Mouse (Mus musculus) kidney, postnatal 0 days (tissue): Measurements from ENCODE around the gene Hhex. TPM values are rescaled to one million over a fixed set of nuclear protein-coding genes. Genes with fewer than 3 reads are reported as not detected.

Experiments used
- ATAC-seq: fragments of 200-750 bp; cut with Nextera tagmentation; replicated peaks from 2 replicates; pipeline ENCODE4 v1.8.0; 2017; ENCODE audit warnings: low read depth, moderate number of reproducible peaks, moderate TSS enrichment, moderate library complexity; ENCODE audit not compliant: low FRiP score
- DNase-seq: peaks from one replicate; pipeline ENCODE4 v3.0.0-alpha.2; 2016; ENCODE audit warnings: low spot score
- H3K27ac ChIP-seq: fragments of 300-500 bp; sonication (generic); 2 replicates; pipeline ENCODE4 v1.5.1; 2014; ENCODE audit warnings: mild to moderate bottlenecking
- H3K27me3 ChIP-seq: fragments of 300-500 bp; sonication (generic); 2 replicates; pipeline ENCODE4 v1.6.1; 2014; ENCODE audit warnings: low read length, mixed read lengths; ENCODE audit not compliant: insufficient read depth
- H3K36me3 ChIP-seq: fragments of 300-500 bp; sonication (generic); 2 replicates; pipeline ENCODE4 v1.6.1; 2014; ENCODE audit warnings: low read length, mixed read lengths; ENCODE audit not compliant: insufficient read depth
- H3K4me1 ChIP-seq: fragments of 300-500 bp; sonication (generic); replicated peaks from 2 replicates; pipeline ENCODE4 v1.6.1; 2014; ENCODE audit warnings: antibody characterized with exemption, low read length, mixed read lengths; ENCODE audit not compliant: insufficient read depth
- H3K4me2 ChIP-seq: fragments of 300-500 bp; sonication (generic); 2 replicates; pipeline ENCODE4 v1.6.1; 2014; ENCODE audit warnings: mild to moderate bottlenecking, low read length, moderate library complexity, mixed read lengths
- H3K4me3 ChIP-seq: fragments of 300-500 bp; sonication (generic); replicated peaks from 2 replicates; pipeline ENCODE4 v1.5.1; 2014; ENCODE audit warnings: low read depth, low read length
- H3K9ac ChIP-seq: fragments of 300-500 bp; sonication (generic); 2 replicates; pipeline ENCODE4 v1.6.1; 2014; ENCODE audit warnings: low read depth, low read length
- H3K9me3 ChIP-seq: fragments of 300-500 bp; sonication (generic); replicated peaks from 2 replicates; pipeline ENCODE4 v1.6.1; 2016; ENCODE audit warnings: low read length, inconsistent platforms, mixed read lengths
- CTCF ChIP-seq: IDR thresholded peaks from 2 replicates; pipeline ENCODE4 v1.5.1; 2016; ENCODE audit warnings: antibody characterized with exemption, low read depth, mild to moderate bottlenecking, moderate library complexity
- WGBS: fragments of 180-500 bp; shearing (Covaris S2); extraction: QIAGEN DNeasy Blood & Tissue Kit; methylation state at CpG from one replicate; pipeline ENCODE4 v1.1.7; 2014; 5-methylcytosine and 5-hydroxymethylcytosine counted together
- polyA plus RNA-seq: library from polyadenylated mRNA; unstranded; fragments of >200 nt; fragmentation: Nextera tagmentation; extraction: Ambion mirVana; gene quantifications from 2 replicates; pipeline ENCODE4 v1.2.1, GENCODE M21; 2015

Hhex gene
- polyA plus RNA-seq, 1 experiment from 2014 or later: 7.6 TPM

DNA sequence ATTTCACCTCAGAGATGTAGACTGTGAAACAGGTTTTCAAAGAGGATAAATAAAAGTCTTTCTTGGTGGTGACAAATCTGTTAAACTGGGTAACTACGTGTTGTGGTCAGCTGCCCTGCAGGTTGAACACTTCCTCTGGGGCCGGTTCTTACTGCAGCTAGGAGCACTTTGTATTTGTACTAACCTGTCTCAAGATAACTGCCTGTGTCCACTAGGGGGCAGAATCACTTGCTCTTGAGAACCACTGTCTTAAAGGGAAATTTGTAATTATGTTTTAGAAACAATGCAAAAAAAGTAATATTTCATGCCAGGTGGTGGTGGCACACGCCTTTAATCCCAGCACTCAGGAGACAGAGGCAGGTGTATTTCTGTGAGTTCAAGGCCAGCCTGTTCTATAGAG lies 15.0 kb upstream of the Hhex start:
- Histone ChIP-seq H3K4me2 (no peak overlapping the region), H3K36me3 (peaks cover 3% of the 10 kb centered on the region)
- WGBS: 38% methylated on average over 3 of the region's 3 CpGs

DNA sequence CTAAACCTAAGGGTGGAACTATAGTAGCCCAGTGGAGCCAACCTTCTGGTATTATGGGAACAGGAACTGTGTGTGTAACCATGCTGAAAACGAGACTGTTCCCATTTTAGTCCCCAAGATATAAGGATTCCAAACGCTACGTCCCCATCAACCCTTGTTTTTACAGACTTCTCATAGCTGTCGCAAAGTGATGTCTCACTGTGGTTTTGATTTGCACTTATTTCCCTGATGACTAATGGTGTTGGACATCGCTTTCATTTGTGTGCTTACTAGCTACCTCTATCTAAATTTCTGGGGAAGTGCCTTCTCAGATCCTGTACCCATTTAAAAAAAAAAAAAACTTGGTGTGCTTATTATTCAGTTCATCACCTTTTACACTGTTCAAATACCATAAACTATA lies 6.0 kb upstream of the Hhex start:
- ATAC-seq (no peak), DNase-seq (no peak)
- H3K9ac ChIP-seq: no peak overlapping the region
- WGBS: 62% methylated on average over 5 of the region's 5 CpGs
- H3K4me2 ChIP-seq: no peak overlapping the region
- no peak overlapping the region for H3K27ac ChIP-seq
- TF ChIP-seq CTCF: no peak
- no peak overlapping the region for H3K4me3 ChIP-seq
- no peaks in the 10 kb centered on the region for H3K9me3 ChIP-seq
- H3K36me3 ChIP-seq: no peaks in the 10 kb centered on the region
- no peaks in the 10 kb centered on the region for H3K4me1 ChIP-seq
- H3K27me3 ChIP-seq: peaks cover 28% of the 10 kb centered on the region; the same call in 1 of the 2 replicates

More for the DNA sequence above, 15.0 kb upstream of the Hhex start:
- no peak overlapping the region for H3K9ac ChIP-seq
- H3K4me1 ChIP-seq: no peaks in the 10 kb centered on the region
- no peak overlapping the region for H3K27ac ChIP-seq
- DNase-seq (peak; percentile 76), ATAC-seq (no peak)
- H3K9me3 ChIP-seq: no peaks in the 10 kb centered on the region
- no peaks in the 10 kb centered on the region for H3K27me3 ChIP-seq
- no peak overlapping the region for H3K4me3 ChIP-seq
- TF ChIP-seq CTCF: peak; percentile 82

DNA sequence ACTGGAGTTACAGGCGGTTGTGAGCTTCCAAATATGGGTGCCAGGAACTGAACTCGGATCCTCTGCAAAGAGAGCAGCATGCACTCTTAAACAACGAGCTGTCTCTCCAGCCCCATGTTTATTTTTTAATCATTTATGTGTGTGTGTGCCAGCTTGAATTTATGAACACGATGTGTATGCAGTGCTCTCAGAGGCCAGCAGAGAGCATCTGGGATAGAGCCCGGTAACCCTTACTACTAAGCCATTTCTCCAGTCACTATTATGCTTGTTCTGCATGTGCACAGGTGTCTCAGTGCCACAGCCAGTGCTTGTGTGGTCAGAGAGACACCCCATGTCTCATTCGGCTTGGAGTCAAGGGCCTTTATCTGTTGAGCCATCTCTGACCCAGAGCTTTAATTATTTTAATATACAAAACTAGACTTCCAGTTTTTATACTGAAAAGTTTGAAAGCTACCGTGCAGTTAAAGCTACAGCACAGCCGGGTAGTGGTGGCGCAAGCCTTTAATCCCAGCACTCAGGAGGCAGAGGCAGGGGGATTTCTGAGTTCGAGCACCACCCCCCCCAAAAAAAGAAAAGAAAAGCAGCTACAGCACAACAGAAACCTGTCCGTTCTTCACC lies 3.4 kb upstream of the Hhex start:
- no peak for ATAC-seq
- Histone ChIP-seq H3K27me3 (peaks cover 51% of the 10 kb centered on the region), H3K9me3 (no peaks in the 10 kb centered on the region)

DNA sequence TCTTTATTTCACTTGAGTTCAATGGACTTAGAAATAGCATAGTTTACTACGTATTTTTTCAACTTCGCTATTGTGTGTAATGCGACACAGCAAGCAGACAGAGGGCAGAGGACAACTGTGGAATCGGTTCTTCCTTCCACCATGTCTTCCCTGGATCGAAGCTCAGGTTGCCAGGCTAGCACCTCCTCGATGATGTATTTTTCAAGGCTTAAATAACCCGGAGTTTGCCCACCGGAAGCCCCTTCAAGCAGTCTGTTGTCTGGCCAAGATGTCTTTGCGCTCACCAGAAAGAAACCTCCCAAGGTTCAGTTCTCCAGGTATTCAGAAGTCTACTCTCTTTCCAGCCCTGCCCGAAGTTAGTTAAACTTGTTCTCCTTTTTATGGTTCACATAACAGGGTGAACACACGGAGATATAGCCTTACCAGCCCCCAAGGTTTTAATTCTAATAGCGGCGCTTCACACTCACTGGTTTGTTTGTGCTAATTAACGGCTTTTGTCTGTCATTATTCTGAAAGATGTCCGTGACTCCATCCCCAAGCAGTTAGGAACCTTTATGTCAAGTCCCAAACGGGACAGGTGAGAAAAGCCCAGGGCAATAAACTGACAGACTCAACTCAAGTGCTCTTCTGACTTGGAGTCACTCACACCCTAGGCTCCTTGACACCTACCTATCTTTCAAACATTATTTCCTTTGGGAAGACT lies 1.6 kb upstream of the Hhex start:
- H3K4me2 ChIP-seq: no peak overlapping the region
- no peaks in the 10 kb centered on the region for H3K9me3 ChIP-seq
- no peak overlapping the region for H3K27ac ChIP-seq
- DNase-seq (no peak), ATAC-seq (no peak)
- no peak for TF ChIP-seq CTCF
- 13% methylated on average over 16 of the region's 16 CpGs for WGBS
- no peak overlapping the region for H3K4me3 ChIP-seq
- H3K4me1 ChIP-seq: peaks cover 4% of the 10 kb centered on the region
- no peaks in the 10 kb centered on the region for H3K36me3 ChIP-seq
- peaks cover 57% of the 10 kb centered on the region for H3K27me3 ChIP-seq
- H3K9ac ChIP-seq: no peak overlapping the region

More for the DNA sequence above, 3.4 kb upstream of the Hhex start:
- no peak for DNase-seq
- WGBS: 87% methylated on average over 11 of the region's 11 CpGs
- no peak for TF ChIP-seq CTCF
- Histone ChIP-seq H3K4me3 (no peak overlapping the region), H3K4me2 (no peak overlapping the region), H3K4me1 (peaks cover 4% of the 10 kb centered on the region), H3K36me3 (no peaks in the 10 kb centered on the region), H3K27ac (no peak overlapping the region), H3K9ac (no peak overlapping the region)

DNA sequence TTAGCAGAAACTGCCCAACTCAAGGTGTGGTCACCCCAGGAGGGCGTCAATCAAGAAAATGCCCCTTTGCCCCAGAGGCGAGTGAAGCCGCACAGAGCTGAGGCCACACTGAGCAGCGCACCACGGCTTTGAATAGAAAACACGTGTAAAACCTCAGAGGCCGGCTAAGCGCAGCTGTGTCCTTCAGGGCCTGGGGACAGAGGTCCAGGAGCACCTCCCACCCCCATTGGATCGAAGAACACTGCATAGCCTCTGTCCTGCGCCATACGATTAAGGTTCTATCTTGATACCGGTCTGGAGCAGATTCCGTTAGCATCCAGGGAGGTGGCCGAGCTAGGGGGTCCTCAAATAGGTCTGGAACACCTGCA lies 731 bp upstream of the Hhex start:
- Histone ChIP-seq H3K4me2 (peak overlapping the region; percentile 68), H3K9ac (no peak overlapping the region), H3K27ac (no peak overlapping the region), H3K27me3 (peaks cover 60% of the 10 kb centered on the region), H3K36me3 (no peaks in the 10 kb centered on the region), H3K4me1 (peaks cover 4% of the 10 kb centered on the region), H3K4me3 (peak overlapping the region; percentile 55), H3K9me3 (no peaks in the 10 kb centered on the region)
- ATAC-seq (0 out of 2 replicates have a peak, but pooled peaks have one; percentile 8), DNase-seq (no peak)
- TF ChIP-seq CTCF: no peak
- 1% methylated on average over 14 of the region's 14 CpGs for WGBS

DNA sequence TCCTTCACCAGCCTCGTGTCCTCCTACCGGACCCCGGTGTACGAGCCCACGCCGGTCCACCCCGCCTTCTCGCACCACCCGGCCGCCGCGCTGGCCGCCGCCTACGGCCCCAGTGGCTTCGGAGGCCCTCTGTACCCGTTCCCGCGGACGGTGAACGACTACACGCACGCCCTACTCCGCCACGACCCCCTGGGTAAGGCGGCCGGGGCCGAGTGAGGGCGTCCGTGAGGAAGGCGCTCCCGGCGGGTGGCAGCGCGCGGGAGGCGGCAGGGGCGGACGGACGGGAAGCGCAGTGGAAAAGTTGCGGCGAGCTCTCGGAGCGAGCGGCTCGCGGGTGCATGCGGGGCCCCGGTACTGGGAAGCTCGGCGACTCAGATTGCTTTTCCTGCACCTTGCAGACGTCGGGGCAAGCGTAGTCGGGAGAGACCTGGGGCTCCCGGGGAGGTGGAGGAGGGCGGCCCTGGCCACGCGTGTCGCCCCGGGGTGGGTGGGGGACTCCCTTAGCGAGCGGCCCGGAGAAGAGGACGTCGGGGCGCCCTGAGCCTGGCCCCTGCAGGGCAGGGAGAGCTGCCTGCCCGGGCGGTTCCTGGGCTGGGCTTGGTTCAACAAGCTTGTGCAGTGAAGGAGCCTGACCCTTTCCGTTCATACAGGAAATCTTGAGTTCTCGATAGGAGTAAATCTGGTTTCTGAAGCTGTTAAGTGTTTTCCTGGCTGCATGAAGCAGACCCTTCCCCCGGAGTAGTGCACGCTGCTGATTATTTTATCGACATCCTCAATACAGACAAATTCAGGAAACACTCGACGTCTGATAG lies 637 bp downstream of the Hhex start:
- TF ChIP-seq CTCF: no peak
- Histone ChIP-seq H3K27me3 (peaks cover 66% of the 10 kb centered on the region), H3K27ac (peak overlapping the region; percentile 84), H3K4me2 (peak overlapping the region; percentile 68), H3K9me3 (no peaks in the 10 kb centered on the region), H3K36me3 (no peaks in the 10 kb centered on the region), H3K9ac (peak overlapping the region; percentile 64), H3K4me1 (peaks cover 4% of the 10 kb centered on the region), H3K4me3 (peak overlapping the region; percentile 55)
- peak; percentile 62 for DNase-seq
- WGBS: 1% methylated on average over 77 of the region's 77 CpGs
- peak; percentile 31; the same call in 1 of the 2 replicates for ATAC-seq
